ENCODE assay signal across 8 mouse cellular contexts in the genomic region with DNA sequence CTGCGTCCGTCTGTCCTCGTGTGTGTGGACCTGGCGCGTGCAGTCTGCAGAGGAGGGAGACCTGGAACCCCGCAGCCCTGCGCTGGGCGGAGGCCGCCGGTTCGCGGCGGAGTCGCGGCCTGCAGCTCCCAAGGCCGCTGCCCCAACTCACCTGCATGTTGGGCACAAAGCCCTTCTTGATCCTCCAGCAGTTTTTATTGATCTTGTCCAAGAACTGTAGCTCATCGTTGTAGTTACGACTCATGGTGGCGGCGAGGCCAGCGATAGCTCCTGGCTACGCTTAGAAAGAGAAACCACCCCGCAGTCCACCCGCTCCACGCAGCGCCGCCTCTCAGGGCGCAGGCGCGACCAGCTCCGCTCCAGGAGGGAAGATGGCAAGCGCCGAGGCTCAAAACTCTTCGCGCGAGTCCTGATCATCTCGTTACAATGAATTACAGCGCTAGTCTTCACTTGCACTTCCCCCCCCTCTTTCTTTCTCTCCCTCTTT. TPM values are rescaled to one million over a fixed set of nuclear protein-coding genes. Genes with fewer than 3 reads are reported as not detected.
DNase-seq lines count a peak whose midpoint lies in the region; ATAC-seq and TF ChIP-seq lines count a peak whose summit lies in the region.

A gene (minus strand): TSS at position 360 of the 487 bp plus-strand sequence.

- H3K36me3 ChIP-seq in C2C12 (ENCODE audit: control insufficient read depth, insufficient read depth) (peaks cover 30% of the 10 kb centered on the region), myocyte (ENCODE audit: control insufficient read depth, insufficient read depth) (peaks cover 6% of the 10 kb centered on the region)
- H3K36me3 ChIP-seq in erythroblast, embryonic 14.5 days (ENCODE audit: control insufficient read depth), result peaks cover 32% of the 10 kb centered on the region
- peaks cover 13% of the 10 kb centered on the region for H3K36me3 ChIP-seq in heart, embryonic 11.5 days (ENCODE audit: control insufficient read depth, insufficient read depth, low read length)
- peaks cover 24% of the 10 kb centered on the region for H3K36me3 ChIP-seq in kidney, embryonic 16.5 days (ENCODE audit: insufficient read depth, low read length)
- H3K36me3 ChIP-seq in liver, adult 2 months (ENCODE audit: control insufficient read depth, insufficient read depth, low read length), result peaks cover 6% of the 10 kb centered on the region
- H3K36me3 ChIP-seq in splenic B cell, adult 2 months (ENCODE audit: control insufficient read depth, insufficient read depth, low read length, poor library complexity, severe bottlenecking), result peaks cover 1% of the 10 kb centered on the region; the same call in 1 of the 2 replicates

- H3K9me3 ChIP-seq in erythroblast, embryonic 14.5 days (ENCODE audit: control insufficient read depth, low read length), result no peaks in the 10 kb centered on the region
- no peaks in the 10 kb centered on the region for H3K9me3 ChIP-seq in heart, embryonic 11.5 days (replicated peaks; ENCODE audit: control insufficient read depth, low read length)
- no peaks in the 10 kb centered on the region for H3K9me3 ChIP-seq in kidney, embryonic 16.5 days (ENCODE audit: low read length)

- H3ac ChIP-seq in C2C12 (ENCODE audit: control insufficient read depth, insufficient read length, low read depth) (peak within 1 kb of the TSS; percentile 85), myocyte (ENCODE audit: control insufficient read depth, insufficient read length) (peak within 1 kb of the TSS; percentile 56)

- peak; percentile 60; the same call in 1 of the 2 replicates for TF ChIP-seq POLR2A in brain, embryonic 14.5 days (IDR thresholded peaks at IDR 0.05; ENCODE audit: borderline replicate concordance, extremely low read depth, insufficient read depth, insufficient read length, poor library complexity, severe bottlenecking)
- TF ChIP-seq POLR2A in liver, adult 2 months (IDR thresholded peaks at IDR 0.05; ENCODE audit: extremely low read depth, insufficient read depth, low read length), result no peak
- peak; percentile 83 for TF ChIP-seq POLR2A in myocyte (IDR thresholded peaks at IDR 0.05; ENCODE audit: insufficient read length, low read depth)

- under 1% methylated on average over 38 of the region's 38 CpGs for WGBS in heart, embryonic 11.5 days (ENCODE audit: insufficient replicate concordance)
- under 1% methylated on average over 38 of the region's 38 CpGs for WGBS in kidney, embryonic 16.5 days
- under 1% methylated on average over 38 of the region's 38 CpGs for WGBS in liver, adult 2 months

- H3K79me2 ChIP-seq in C2C12 (ENCODE audit: control insufficient read depth, insufficient read depth), result peaks cover 52% of the 10 kb centered on the region
- peaks cover 9% of the 10 kb centered on the region; the same call in 1 of the 2 replicates for H3K79me2 ChIP-seq in liver, adult 2 months (ENCODE audit: control insufficient read depth, insufficient read depth, low read length)
- peaks cover 35% of the 10 kb centered on the region for H3K79me2 ChIP-seq in myocyte (ENCODE audit: control insufficient read depth, insufficient read depth)

- peaks cover 8% of the 10 kb centered on the region for H3K27me3 ChIP-seq in C2C12 (ENCODE audit: control insufficient read depth, insufficient read depth, insufficient read length)
- H3K27me3 ChIP-seq in erythroblast, embryonic 14.5 days (ENCODE audit: control insufficient read depth), result peaks cover 11% of the 10 kb centered on the region
- no peaks in the 10 kb centered on the region; the same call in 1 of the 2 replicates for H3K27me3 ChIP-seq in heart, embryonic 11.5 days (ENCODE audit: control insufficient read depth, insufficient read depth, low read length)
- no peaks in the 10 kb centered on the region for H3K27me3 ChIP-seq in kidney, embryonic 16.5 days (ENCODE audit: insufficient read depth, low read length)
- no peaks in the 10 kb centered on the region for H3K27me3 ChIP-seq in liver, adult 2 months (ENCODE audit: control insufficient read depth, insufficient read depth, low read length)
- no peaks in the 10 kb centered on the region for H3K27me3 ChIP-seq in myocyte (ENCODE audit: control insufficient read depth, insufficient read depth, insufficient read length)
- no peaks in the 10 kb centered on the region for H3K27me3 ChIP-seq in splenic B cell, adult 2 months (ENCODE audit: control insufficient read depth, insufficient read depth, low read length, poor library complexity, severe bottlenecking)

- no peak for TF ChIP-seq CTCF in C2C12 (IDR thresholded peaks at IDR 0.05; ENCODE audit: control insufficient read depth, insufficient read depth, insufficient read length)
- TF ChIP-seq CTCF in brain, embryonic 14.5 days (IDR thresholded peaks at IDR 0.05; ENCODE audit: borderline replicate concordance, extremely low read depth, insufficient read depth, insufficient read length), result no peak
- TF ChIP-seq CTCF in liver, adult 2 months (IDR thresholded peaks at IDR 0.05; ENCODE audit: low read depth, low read length), result no peak

- peak; percentile 98 for DNase-seq in brain, embryonic 14.5 days (ENCODE audit: low read depth)
- peak; percentile 87 for DNase-seq in liver, adult 2 months (ENCODE audit: extremely low read depth, low read depth, low spot score)
- peak; percentile 97 for DNase-seq in splenic B cell, adult 2 months (ENCODE audit: low read depth, low spot score)

- peaks cover 36% of the 10 kb centered on the region for H3K79me3 ChIP-seq in C2C12 (ENCODE audit: low read depth)

- ATAC-seq in heart, embryonic 11.5 days (replicated peaks; ENCODE audit: insufficient number of reproducible peaks, low FRiP score, low TSS enrichment), result peak; percentile 90
- ATAC-seq in kidney, embryonic 16.5 days (ENCODE audit: low FRiP score, low TSS enrichment), result peak; percentile 88

- peaks cover 15% of the 10 kb centered on the region for H3K4me1 ChIP-seq in erythroblast, embryonic 14.5 days (ENCODE audit: control insufficient read depth)
- no peaks in the 10 kb centered on the region for H3K4me1 ChIP-seq in heart, embryonic 11.5 days (ENCODE audit: control insufficient read depth, insufficient read depth, low read length)
- H3K4me1 ChIP-seq in kidney, embryonic 16.5 days (ENCODE audit: insufficient read depth, low read length), result peaks cover 6% of the 10 kb centered on the region; the same call in 1 of the 2 replicates
- H3K4me1 ChIP-seq in liver, adult 2 months (ENCODE audit: control insufficient read depth, insufficient read depth, low read length), result peaks cover 8% of the 10 kb centered on the region; the same call in 1 of the 2 replicates

- peak within 1 kb of the TSS; percentile 98 for H3K9ac ChIP-seq in heart, embryonic 11.5 days (ENCODE audit: low read depth, low read length)
- peak within 1 kb of the TSS; percentile 72 for H3K9ac ChIP-seq in kidney, embryonic 16.5 days (replicated peaks; ENCODE audit: low read length)
- H3K9ac ChIP-seq in liver, adult 2 months (ENCODE audit: low read depth, low read length), result peak within 1 kb of the TSS; percentile 97

- H3K4me3 ChIP-seq in C2C12 (ENCODE audit: insufficient read depth, poor library complexity, severe bottlenecking), result peak within 1 kb of the TSS; percentile 95
- peak within 1 kb of the TSS; percentile 88 for H3K4me3 ChIP-seq in erythroblast, embryonic 14.5 days (replicated peaks)
- peak within 1 kb of the TSS; percentile 98 for H3K4me3 ChIP-seq in heart, embryonic 11.5 days (ENCODE audit: low read depth, low read length)
- peak within 1 kb of the TSS; percentile 59 for H3K4me3 ChIP-seq in kidney, embryonic 16.5 days (ENCODE audit: low read length)
- peak within 1 kb of the TSS; percentile 98 for H3K4me3 ChIP-seq in liver, adult 2 months (ENCODE audit: insufficient read depth, low read depth, low read length)
- peak within 1 kb of the TSS; percentile 95 for H3K4me3 ChIP-seq in myocyte

- peak within 1 kb of the TSS; percentile 90 for H3K4me2 ChIP-seq in heart, embryonic 11.5 days
- H3K4me2 ChIP-seq in kidney, embryonic 16.5 days (replicated peaks; ENCODE audit: low read depth, low read length), result peak within 1 kb of the TSS; percentile 89
- peak within 1 kb of the TSS; percentile 94 for H3K4me2 ChIP-seq in myocyte (ENCODE audit: low read depth)

- H3K27ac ChIP-seq in heart, embryonic 11.5 days (ENCODE audit: low read depth, low read length), result peak within 1 kb of the TSS; percentile 74
- H3K27ac ChIP-seq in kidney, embryonic 16.5 days (ENCODE audit: low read length), result peak within 1 kb of the TSS; percentile 60; the same call in 1 of the 2 replicates
- peak within 1 kb of the TSS; percentile 67 for H3K27ac ChIP-seq in liver, adult 2 months (replicated peaks; ENCODE audit: insufficient read depth, low read depth, low read length)

TF ChIP-seq in C2C12, 6 proteins besides CTCF, POLR2A, EP300 and RAD21:
- peak; percentile 68 for TF ChIP-seq MAX (IDR thresholded peaks at IDR 0.05)
- TF ChIP-seq FOSL1 (IDR thresholded peaks at IDR 0.05; ENCODE audit: insufficient read depth, low read length, poor library complexity, severe bottlenecking), result no peak

TF ChIP-seq in myocyte, 11 proteins besides CTCF, POLR2A, EP300 and RAD21:
- peak; percentile 72 for TF ChIP-seq POLR2AphosphoS2 (IDR thresholded peaks at IDR 0.05; ENCODE audit: insufficient read length, low read depth)
- TF ChIP-seq CEBPB (IDR thresholded peaks at IDR 0.05; ENCODE audit: insufficient read depth, poor library complexity, severe bottlenecking), result no peak
TF ChIP-seq in myocyte: peak in this region for 1.

RNA-seq across cellular contexts. Expression of the gene that starts here (rescaled TPM):
- 155 TPM for polyA plus RNA-seq in C2C12 (2012; fragmentation: generic; extraction: Trizol)
- 150 and 156 TPM in 2 replicates for polyA plus RNA-seq in brain, embryonic 14.5 days (2012; rRNA removed)
- 2.2 and 2.4 TPM in 2 replicates for polyA plus RNA-seq in erythroblast, embryonic 14.5 days (2012)
- polyA plus RNA-seq in heart, embryonic 11.5 days (2014; fragmentation: Nextera tagmentation; extraction: Ambion mirVana), result 113 and 127 TPM in 2 replicates
- 196 and 197 TPM in 2 replicates for polyA plus RNA-seq in kidney, embryonic 16.5 days (2015; fragmentation: Nextera tagmentation; extraction: Ambion mirVana)
- 64.8 and 71.1 TPM in 2 replicates for total RNA-seq in liver, adult 2 months (2014; rRNA removed)
- polyA plus RNA-seq in liver, adult 2 months (2012; rRNA removed), result 31.4 and 32.7 TPM in 2 replicates
- 131 TPM for polyA plus RNA-seq in myocyte (2012; fragmentation: generic; extraction: Trizol)

Comparison
In these comparisons a context has a peak if more than half of its experiments do, and no peak if none do; other contexts are left out.
1. Peak in every context shown above with its lines: DNase-seq, ATAC-seq, H3K4me3 ChIP-seq and H3K27ac ChIP-seq.